ENCODE assay signal across 22 mouse cellular contexts in genomic region chr2:144128527-144128926, GRCm38 (mm10).
DNase-seq lines count a peak whose midpoint lies in the region; ATAC-seq and TF ChIP-seq lines count a peak whose summit lies in the region.
"Had no signal": no experiment of that assay in that cellular context is flagged by ENCODE, and none has a peak within 500 bp of the region (broad histone marks: within the 10 kb centered on the region; RNA-seq: fewer than 3 reads in every experiment).

No protein-coding gene starts in this region.

- TF ChIP-seq RAD21 in CH12.LX (IDR thresholded peaks at IDR 0.05; ENCODE audit: low read depth, low read length) = no peak

- CTCF ChIA-PET in Patski (lab: Charles Lee) = no interaction called here

- H3K27me3 ChIP-seq in CH12.LX (replicated peaks) (peaks cover 24% of the 10 kb centered on the region), Patski (no peaks in the 10 kb centered on the region)
- H3K27me3 ChIP-seq in kidney, embryonic 14.5 days (ENCODE audit: control insufficient read depth, insufficient read depth, low read length) = no peaks in the 10 kb centered on the region
- H3K27me3 ChIP-seq: limb, embryonic 13.5 days; lung, embryonic 15.5 days; midbrain, embryonic 12.5 days had no signal

- POLR2A ChIA-PET in Patski (lab: Charles Lee) = no interaction called here

- intact Hi-C loops in left cerebral cortex, postnatal 14 days (cut with DNase I) = no loop called here

- no peak for TF ChIP-seq CTCF in CH12.LX (conservative IDR thresholded peaks at IDR 0.05 in 1 of 2, IDR thresholded peaks at IDR 0.05 in 1 of 2; ENCODE audit: low read depth in 2 of 2, low read length in 2 of 2)
- no peak for TF ChIP-seq CTCF in Patski (IDR thresholded peaks at IDR 0.05)

- DNase-seq in CH12.LX (ENCODE audit: extremely low read depth) (peak; percentile 26), Patski (ENCODE audit: low read depth, low spot score) (no peak), MN1 (ENCODE audit: low spot score) (no peak)
- DNase-seq in kidney, postnatal 25 days = peak; percentile 43 to 74
- no peak for DNase-seq in right cerebral cortex, postnatal 14 days
- no peak for DNase-seq in left cerebral cortex, postnatal 14 days (ENCODE audit: low spot score in 2 of 2)
- DNase-seq: adrenal gland, postnatal 25 days; B cell, adult 2 months; cerebellum, adult 18-20 months; gastrocnemius, postnatal 14 days; lung, postnatal 4 days; thymus, postnatal 4 days had no signal

- no peaks in the 10 kb centered on the region for H3K79me2 ChIP-seq in CH12.LX (replicated peaks; ENCODE audit: control insufficient read depth, extremely low read depth, insufficient read depth, poor library complexity, severe bottlenecking)

- no peaks in the 10 kb centered on the region for H3K36me3 ChIP-seq in CH12.LX (replicated peaks in 1 of 2; ENCODE audit: control insufficient read depth in 1 of 2, insufficient read depth in 1 of 2, low read length in 1 of 2)
- no peaks in the 10 kb centered on the region for H3K36me3 ChIP-seq in kidney, embryonic 14.5 days (ENCODE audit: control insufficient read depth, insufficient read depth, low read length)
- H3K36me3 ChIP-seq: limb, embryonic 13.5 days; lung, embryonic 15.5 days; midbrain, embryonic 12.5 days had no signal

- peaks cover 0 to 7% of the 10 kb centered on the region in 2 experiments; a peak in 2 of 4 replicates for H3K4me1 ChIP-seq in CH12.LX (ENCODE audit: control insufficient read depth in 1 of 2, insufficient read depth in 2 of 2)
- 0 out of 2 replicates have a peak, but pooled peaks cover 3% of the 10 kb centered on the region for H3K4me1 ChIP-seq in kidney, embryonic 14.5 days (ENCODE audit: control insufficient read depth, insufficient read depth, low read length)
- H3K4me1 ChIP-seq: midbrain, embryonic 12.5 days had no signal

- dilution Hi-C loops in CH12.LX (cut with MboI; ENCODE audit: extremely low pct_ligation_motif_present, extremely low pct_unique_long_range_greater_than_20kb, low sequenced_read_pairs) = no loop called here

- no peak overlapping the region for H3K4me3 ChIP-seq in CH12.LX (replicated peaks in 1 of 3; ENCODE audit: low read depth in 2 of 3, low read length in 2 of 3, poor library complexity in 1 of 3)
- no peak overlapping the region for H3K4me3 ChIP-seq in kidney, embryonic 14.5 days (ENCODE audit: low read length)
- H3K4me3 ChIP-seq: erythroblast, embryonic 14.5 days; left cerebral cortex, adult 2 months; limb, embryonic 13.5 days; lung, embryonic 15.5 days; megakaryocyte, embryonic 14.5 days; midbrain, embryonic 12.5 days had no signal

- H3K27ac ChIP-seq in CH12.LX (ENCODE audit: insufficient read depth, low read depth) = no peak overlapping the region
- H3K27ac ChIP-seq in kidney, embryonic 14.5 days (ENCODE audit: low read depth, low read length) = no peak overlapping the region
- H3K27ac ChIP-seq: left cerebral cortex, adult 2 months; limb, embryonic 13.5 days; lung, embryonic 15.5 days; midbrain, embryonic 12.5 days had no signal

- H3K9ac ChIP-seq in CH12.LX (ENCODE audit: insufficient read depth, low read depth) = no peak overlapping the region
- H3K9ac ChIP-seq in kidney, embryonic 14.5 days (ENCODE audit: low read depth, low read length) = no peak overlapping the region
- H3K9ac ChIP-seq: forebrain, postnatal 0 days; limb, embryonic 13.5 days; lung, embryonic 15.5 days; midbrain, embryonic 12.5 days had no signal

- peak; percentile 76 for TF ChIP-seq EP300 in CH12.LX (IDR thresholded peaks at IDR 0.05; ENCODE audit: low read length)

- peak; percentile 40 for ATAC-seq in Patski
- ATAC-seq in kidney, embryonic 14.5 days (ENCODE audit: low FRiP score, low TSS enrichment) = peak; percentile 38; the same call in 1 of the 2 replicates
- ATAC-seq: intestine, embryonic 16.5 days had no signal

- WGBS in kidney, embryonic 14.5 days = 60% methylated on average over 4 of the region's 4 CpGs

- H3K9me3 ChIP-seq in CH12.LX (replicated peaks; ENCODE audit: low read length) = peaks cover 12% of the 10 kb centered on the region
- H3K9me3 ChIP-seq in kidney, embryonic 14.5 days (ENCODE audit: control insufficient read depth, low read length) = peaks cover 3% of the 10 kb centered on the region; the same call in 1 of the 2 replicates
- H3K9me3 ChIP-seq: lung, embryonic 15.5 days had no signal

- H3K4me2 ChIP-seq in CH12.LX (ENCODE audit: insufficient read depth, low read depth, poor library complexity, severe bottlenecking) = no peak overlapping the region
- H3K4me2 ChIP-seq in kidney, embryonic 14.5 days (replicated peaks; ENCODE audit: low read depth, low read length) = no peak overlapping the region
- H3K4me2 ChIP-seq: limb, embryonic 13.5 days; liver, embryonic 11.5 days; lung, embryonic 15.5 days; midbrain, embryonic 12.5 days had no signal

- no peak for TF ChIP-seq POLR2A in CH12.LX (IDR thresholded peaks at IDR 0.05; ENCODE audit: low read depth, low read length)

- in situ Hi-C loops in CH12.LX (cut with MboI; ENCODE audit: low pct_ligation_motif_present, low pct_unique_long_range_greater_than_20kb, low sequenced_read_pairs) (no loop called here), Patski (cut with MboI; ENCODE audit: low pct_unique_long_range_greater_than_20kb) (no loop called here)

TF ChIP-seq in CH12.LX, 34 proteins besides CTCF, POLR2A, EP300 and RAD21:
- TF ChIP-seq SMC3 (IDR thresholded peaks at IDR 0.05; ENCODE audit: low read depth, low read length) (no peak; the same call in 1 of the 2 replicates), RCOR1 (conservative IDR thresholded peaks at IDR 0.05; ENCODE audit: low read depth, low read length) (peak; percentile 80; the same call in 1 of the 2 replicates), IRF4 (IDR thresholded peaks at IDR 0.05; ENCODE audit: low read depth, low read length) (peak; percentile 57), POLR2AphosphoS2 (IDR thresholded peaks at IDR 0.05; ENCODE audit: low read depth, low read length) (no peak), CHD2 (IDR thresholded peaks at IDR 0.05; ENCODE audit: low read length) (peak; percentile 45; the same call in 1 of the 2 replicates), BHLHE40 (IDR thresholded peaks at IDR 0.05; ENCODE audit: low read depth, low read length) (peak; percentile 80), TCF12 (IDR thresholded peaks at IDR 0.05; ENCODE audit: low read depth, low read length) (peak; percentile 84), MAFK (IDR thresholded peaks at IDR 0.05; ENCODE audit: insufficient replicate concordance, low read length) (peak; percentile 91), MAZ (IDR thresholded peaks at IDR 0.05; ENCODE audit: low read depth, low read length) (no peak)

Comparison
In these comparisons a context has a peak if more than half of its experiments do, and no peak if none do; other contexts are left out.
1. DNase-seq: peak in CH12.LX (single experiment) and kidney, postnatal 25 days (2 of 2); none in Patski (single experiment), MN1 (single experiment), right cerebral cortex, postnatal 14 days (single experiment) and left cerebral cortex, postnatal 14 days (0 of 2).